Mouse (Mus musculus) spleen, adult 2 months (tissue): Measurements from ENCODE around the gene Gpr137. TPM values are rescaled to one million over a fixed set of nuclear protein-coding genes. Genes with fewer than 3 reads are reported as not detected.
A peak's percentile ranks its signal among the peaks of the same experiment; 100 is the strongest.
"Not testable (repeated sequence)": the region's sequence is repeated elsewhere in the genome, so short reads cannot be mapped to it uniquely, and the experiment has no call there.

Source experiments
- DNase-seq, 2 experiments: peaks; one replicate each; pipeline versions ENCODE4 v3.0.0 to v3.0.0-alpha.2; 2012 to 2021; ENCODE audit warnings: low spot score in 2 of 2, low read depth in 1 of 2
- H3K27ac ChIP-seq: fragments of 200-500 bp; 2 replicates; pipeline ENCODE4 v1.5.1; 2012; ENCODE audit warnings: low read length, inconsistent platforms; ENCODE audit not compliant: insufficient read depth
- H3K27me3 ChIP-seq: fragments of 200-500 bp; 2 replicates; pipeline ENCODE4 v1.6.1; 2012; ENCODE audit warnings: mild to moderate bottlenecking, moderate library complexity, low read length, inconsistent platforms; ENCODE audit not compliant: control insufficient read depth, insufficient read depth
- H3K36me3 ChIP-seq: fragments of 200-500 bp; 2 replicates; pipeline ENCODE4 v1.6.1; 2012; ENCODE audit warnings: mild to moderate bottlenecking, low read length, inconsistent platforms; ENCODE audit not compliant: control insufficient read depth, insufficient read depth
- H3K4me1 ChIP-seq: fragments of 200-500 bp; 2 replicates; pipeline ENCODE4 v1.6.1; 2011; ENCODE audit warnings: inconsistent platforms; ENCODE audit not compliant: control insufficient read depth, insufficient read depth, insufficient read length
- H3K4me3 ChIP-seq: fragments of 200-500 bp; 2 replicates; pipeline ENCODE4 v1.5.1; 2011; ENCODE audit warnings: mild to moderate bottlenecking, inconsistent platforms; ENCODE audit not compliant: insufficient read depth, insufficient read length; ENCODE audit errors: extremely low read depth
- CTCF ChIP-seq: fragments of 200-500 bp; IDR thresholded peaks from 2 replicates; pipeline ENCODE4 v1.5.1; 2011; ENCODE audit warnings: mild to moderate bottlenecking, inconsistent platforms; ENCODE audit not compliant: insufficient read depth, insufficient read length, insufficient replicate concordance; ENCODE audit errors: extremely low read depth
- POLR2A ChIP-seq: fragments of 200-500 bp; IDR thresholded peaks from 2 replicates; pipeline ENCODE4 v1.6.1; 2011; ENCODE audit warnings: low read depth, low read length, inconsistent platforms
- WGBS: fragments of 180-500 bp; shearing (Covaris S2); methylation state at CpG from one replicate; pipeline ENCODE4 v1.1.7; 2018; 5-methylcytosine and 5-hydroxymethylcytosine counted together
- polyA plus RNA-seq: library from polyadenylated mRNA; depleted of rRNA; stranded (reverse); fragments of >200 nt; gene quantifications from 2 replicates; pipeline ENCODE4 v1.2.3, GENCODE M21; 2012

Gene Gpr137
- polyA plus RNA-seq, 1 experiment, result 54.6 TPM

DNA sequence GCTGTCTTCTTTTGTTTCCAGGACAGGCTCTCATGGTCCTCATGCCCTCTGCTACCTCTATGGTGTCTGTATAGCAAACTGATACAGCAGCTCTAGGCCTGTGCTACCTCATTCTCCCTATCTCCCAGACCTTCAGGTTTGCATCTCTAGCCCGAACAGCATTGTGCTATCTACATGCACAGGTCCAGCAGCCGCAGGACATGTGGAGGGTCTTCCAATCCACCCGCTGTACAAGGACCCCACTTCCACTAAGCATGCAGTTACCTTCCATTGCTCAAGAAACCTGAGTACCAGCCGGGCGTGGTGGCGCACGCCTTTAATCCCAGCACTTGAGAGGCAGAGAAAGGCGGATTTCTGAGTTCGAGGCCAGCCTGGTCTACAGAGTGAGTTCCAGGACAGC lies 27.7 kb downstream of the Gpr137 start:
- no peak overlapping the region for H3K4me3 ChIP-seq
- H3K27me3 ChIP-seq, result no peaks in the 10 kb centered on the region
- H3K4me1 ChIP-seq, result peaks cover 5% of the 10 kb centered on the region; the same call in 1 of the 2 replicates
- 91% methylated on average over 9 of the region's 9 CpGs for WGBS
- peaks cover 20% of the 10 kb centered on the region for H3K36me3 ChIP-seq
- no peak overlapping the region for H3K27ac ChIP-seq
- TF ChIP-seq POLR2A, result no peak
- no peak for TF ChIP-seq CTCF
- no peak for DNase-seq

DNA sequence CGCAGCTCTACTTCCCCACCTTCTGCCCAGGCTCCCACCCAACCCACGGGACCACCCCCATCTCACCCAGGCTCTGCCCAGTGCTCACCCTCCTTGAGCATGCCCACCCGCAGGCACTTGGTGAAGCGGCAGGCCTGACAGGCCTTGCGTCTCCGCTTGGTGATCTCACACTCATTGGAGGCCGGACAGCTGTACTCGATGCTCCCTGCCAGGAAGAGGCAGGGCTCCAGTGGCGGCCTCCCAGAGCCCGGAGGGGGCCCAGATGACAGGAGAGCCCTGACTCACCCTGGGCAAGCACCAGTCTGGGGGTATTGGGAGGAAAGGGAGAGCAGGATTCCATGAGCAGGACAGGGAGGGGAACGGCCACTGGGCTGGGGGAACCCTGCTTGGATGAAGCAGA lies 28.3 kb downstream of the Gpr137 start:
- WGBS, result 93% methylated on average over 11 of the region's 11 CpGs

DNA sequence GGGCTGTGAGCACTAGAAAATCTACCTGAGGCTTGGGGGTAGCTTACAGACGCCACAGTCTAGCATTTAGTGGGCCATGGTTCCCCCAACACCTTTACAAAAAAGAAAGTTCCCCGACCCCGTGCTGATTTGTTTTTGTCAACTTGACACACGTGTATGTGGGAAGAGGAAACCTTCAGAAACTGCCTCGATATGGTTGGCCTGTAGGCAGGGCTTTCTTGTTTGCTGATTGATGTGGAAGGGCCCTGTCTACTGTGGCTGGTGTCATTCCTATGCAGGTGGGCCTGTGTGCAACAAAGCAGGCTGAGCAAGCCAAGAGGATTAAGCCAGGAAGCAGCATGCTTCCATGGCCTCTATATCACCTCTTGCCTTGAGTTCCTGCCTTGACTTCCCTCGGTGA lies 29.2 kb downstream of the Gpr137 start:
- Histone ChIP-seq H3K27me3 (no peaks in the 10 kb centered on the region), H3K36me3 (peaks cover 17% of the 10 kb centered on the region), H3K27ac (no peak overlapping the region), H3K4me1 (peaks cover 10% of the 10 kb centered on the region; the same call in 1 of the 2 replicates), H3K4me3 (no peak overlapping the region)
- DNase-seq, result no peak
- 69% methylated on average over 6 of the region's 6 CpGs for WGBS
- no peak for TF ChIP-seq CTCF
- TF ChIP-seq POLR2A, result no peak

More for the DNA sequence above, 28.3 kb downstream of the Gpr137 start:
- peaks cover 20% of the 10 kb centered on the region for H3K36me3 ChIP-seq
- peaks cover 5% of the 10 kb centered on the region; the same call in 1 of the 2 replicates for H3K4me1 ChIP-seq
- DNase-seq, result no peak
- H3K4me3 ChIP-seq, result no peak overlapping the region
- no peaks in the 10 kb centered on the region for H3K27me3 ChIP-seq
- TF ChIP-seq POLR2A, result no peak
- no peak overlapping the region for H3K27ac ChIP-seq

DNA sequence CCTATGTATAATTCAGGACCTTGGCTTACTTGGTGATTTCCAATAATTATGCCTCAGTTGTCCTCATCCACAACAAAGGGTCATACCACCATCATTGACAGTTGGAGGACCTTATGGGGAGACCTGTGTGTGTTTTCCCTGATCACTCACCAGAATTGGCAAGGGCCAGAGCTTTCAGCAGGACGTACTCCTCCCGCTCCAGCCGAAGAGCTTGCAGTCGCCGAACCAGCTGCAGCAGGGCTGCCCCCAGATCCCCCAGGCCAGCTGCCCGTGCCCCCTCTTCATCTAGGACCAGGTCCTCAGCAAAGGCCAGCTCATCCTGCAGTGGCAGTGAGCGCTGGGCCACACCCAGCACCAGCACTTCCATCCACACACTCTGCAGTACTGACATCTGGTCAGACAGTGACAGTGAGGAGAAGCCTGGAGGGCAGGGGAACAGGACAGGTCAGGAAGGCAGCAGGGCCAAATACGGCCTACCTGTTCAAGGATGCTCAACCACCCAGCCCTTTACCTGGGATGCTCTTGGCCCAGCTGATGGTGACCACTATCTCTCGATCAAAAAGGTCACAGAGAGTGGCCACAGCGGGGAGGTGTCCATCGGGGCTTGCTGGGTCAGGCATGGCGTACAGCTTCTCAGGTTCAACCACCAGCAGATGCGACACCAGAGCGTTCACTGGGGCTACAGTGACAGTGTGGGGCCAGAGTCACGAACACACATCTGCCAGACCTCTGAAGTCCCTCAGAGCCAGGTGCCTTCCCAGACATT lies 29.9 kb downstream of the Gpr137 start:
- peaks cover 12% of the 10 kb centered on the region; the same call in 1 of the 2 replicates for H3K4me1 ChIP-seq
- WGBS, result 94% methylated on average over 15 of the region's 15 CpGs
- TF ChIP-seq POLR2A, result no peak
- no peak for TF ChIP-seq CTCF
- H3K36me3 ChIP-seq, result peaks cover 17% of the 10 kb centered on the region
- H3K27me3 ChIP-seq, result no peaks in the 10 kb centered on the region
- no peak for DNase-seq
- H3K27ac ChIP-seq, result no peak overlapping the region
- no peak overlapping the region for H3K4me3 ChIP-seq

DNA sequence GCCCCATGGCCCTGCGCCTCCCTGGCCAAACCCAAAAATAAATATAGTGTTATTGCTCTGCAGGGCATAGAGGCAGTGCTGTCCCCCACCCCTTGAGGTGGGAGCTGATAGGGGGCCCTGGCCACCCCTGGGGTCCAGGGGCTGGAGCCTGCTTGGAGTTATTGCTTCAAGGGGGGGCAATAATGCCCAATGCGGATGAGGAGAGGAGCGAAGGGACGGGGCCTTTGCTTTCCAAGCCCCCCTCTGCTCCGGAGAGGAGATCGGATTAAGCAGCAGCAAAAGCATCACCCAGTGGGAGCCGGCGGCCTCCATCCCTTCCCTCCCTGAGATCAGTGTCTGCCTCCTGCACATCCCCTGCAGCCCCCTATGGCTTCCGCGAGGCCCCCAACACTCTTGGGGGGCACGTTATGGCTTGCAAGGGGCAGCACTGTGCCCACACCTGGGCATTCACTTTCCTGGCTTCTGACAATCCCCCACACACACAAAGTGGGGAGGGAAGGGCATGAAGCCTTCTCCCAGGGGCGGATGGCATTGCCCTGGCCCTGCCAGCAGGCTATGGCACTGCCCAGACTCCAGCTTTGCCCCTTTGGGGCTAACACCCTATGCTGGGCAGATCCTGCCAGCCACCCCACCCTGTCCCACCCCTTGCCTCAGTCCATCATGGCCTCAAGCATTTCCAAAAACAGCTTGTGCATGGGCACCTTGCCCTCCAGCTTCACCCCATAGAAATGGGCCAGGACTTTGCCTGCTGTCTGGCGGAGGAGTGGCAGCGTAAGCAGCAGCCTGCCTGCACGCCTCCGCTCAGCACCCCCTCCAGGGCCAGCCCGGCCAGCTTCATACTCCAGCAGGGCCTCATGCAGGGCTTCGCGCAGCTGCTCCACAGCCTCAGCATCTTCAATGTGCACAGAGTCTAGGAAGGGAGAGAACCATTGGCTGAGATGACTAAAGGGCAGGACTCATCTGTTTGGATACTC lies 30.9 kb downstream of the Gpr137 start:
- Histone ChIP-seq H3K4me3 (no peak overlapping the region), H3K4me1 (peaks cover 12% of the 10 kb centered on the region; the same call in 1 of the 2 replicates), H3K27me3 (no peaks in the 10 kb centered on the region), H3K36me3 (peaks cover 22% of the 10 kb centered on the region), H3K27ac (no peak overlapping the region)
- DNase-seq, result no peak
- 90% methylated on average over 17 of the region's 19 CpGs for WGBS
- TF ChIP-seq POLR2A (no peak), CTCF (no peak)

DNA sequence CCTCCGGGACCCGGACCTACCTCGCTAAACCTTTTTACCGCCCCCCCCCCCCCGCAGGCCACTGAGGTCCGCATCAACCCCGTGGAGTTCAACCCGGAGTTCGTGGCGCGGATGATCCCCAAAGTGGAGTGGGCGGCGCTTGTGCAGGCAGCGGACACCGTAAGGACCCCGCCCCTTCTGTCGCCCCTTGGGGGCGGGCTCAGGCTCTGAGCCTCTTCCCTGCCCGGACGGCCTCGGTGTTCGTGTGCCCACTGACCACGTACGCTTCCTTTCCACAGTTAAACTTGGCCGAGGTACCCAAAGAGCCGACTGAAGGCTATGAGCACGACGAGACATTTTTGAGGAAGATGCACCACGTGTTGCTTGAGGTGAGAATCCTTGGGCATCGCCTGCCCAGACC lies 32.0 kb downstream of the Gpr137 start:
- peak; percentile 15 to 47 for DNase-seq
- H3K4me3 ChIP-seq, result peak overlapping the region; percentile 71
- peaks cover 12% of the 10 kb centered on the region; the same call in 1 of the 2 replicates for H3K4me1 ChIP-seq
- under 1% methylated on average over 30 of the region's 30 CpGs for WGBS
- peaks cover 28% of the 10 kb centered on the region for H3K36me3 ChIP-seq
- H3K27ac ChIP-seq, result peak overlapping the region; percentile 95
- H3K27me3 ChIP-seq, result not testable (repeated sequence)
